In genomic region chr12:108255511-108255919, GRCm38 (mm10) we compare ENCODE assay signal across 7 mouse cellular contexts. TPM values are rescaled to one million over a fixed set of nuclear protein-coding genes. Genes with fewer than 3 reads are reported as not detected.
DNase-seq lines count a peak whose midpoint lies in the region; ATAC-seq and TF ChIP-seq lines count a peak whose summit lies in the region.

No protein-coding gene starts in this region.

- no peak overlapping the region for H3K27ac ChIP-seq in liver, postnatal 0 days (ENCODE audit: low read depth)
- H3K27ac ChIP-seq in liver, embryonic 11.5 days (ENCODE audit: low read depth, low read length), result no peak overlapping the region
- no peak overlapping the region for H3K27ac ChIP-seq in stomach, embryonic 15.5 days

- peak; percentile 64 for DNase-seq in liver, postnatal 0 days
- no peak for DNase-seq in liver, embryonic 11.5 days (ENCODE audit: low spot score)
- peak; percentile 86 for DNase-seq in embryo, embryonic 10.5 days (ENCODE audit: low spot score)
- DNase-seq in heart, postnatal 4 days, result peak; percentile 54
- DNase-seq in left cerebral cortex, postnatal 4 days, result peak; percentile 67

- H3K36me3 ChIP-seq in liver, postnatal 0 days (replicated peaks; ENCODE audit: insufficient read depth, low read length), result no peaks in the 10 kb centered on the region
- no peaks in the 10 kb centered on the region for H3K36me3 ChIP-seq in liver, embryonic 11.5 days (ENCODE audit: control insufficient read depth, insufficient read depth, low read length)
- no peaks in the 10 kb centered on the region for H3K36me3 ChIP-seq in stomach, embryonic 15.5 days

- no peak for TF ChIP-seq EP300 in liver, postnatal 0 days (IDR thresholded peaks at IDR 0.05; ENCODE audit: low read depth)

- H3K9ac ChIP-seq in liver, postnatal 0 days (replicated peaks), result no peak overlapping the region
- no peak overlapping the region for H3K9ac ChIP-seq in liver, embryonic 11.5 days (ENCODE audit: low read depth, low read length)
- H3K9ac ChIP-seq in stomach, embryonic 15.5 days, result no peak overlapping the region

- no peaks in the 10 kb centered on the region for H3K27me3 ChIP-seq in liver, postnatal 0 days (ENCODE audit: insufficient read depth, low read length)
- H3K27me3 ChIP-seq in liver, embryonic 11.5 days (replicated peaks; ENCODE audit: control insufficient read depth, insufficient read depth, low read length), result no peaks in the 10 kb centered on the region
- H3K27me3 ChIP-seq in stomach, embryonic 15.5 days (replicated peaks), result no peaks in the 10 kb centered on the region

- ATAC-seq in liver, postnatal 0 days, result peak; percentile 18
- ATAC-seq in liver, embryonic 11.5 days (replicated peaks; ENCODE audit: low FRiP score), result no peak
- ATAC-seq in stomach, embryonic 15.5 days (ENCODE audit: insufficient read depth, low FRiP score, low read depth), result peak; percentile 11; the same call in 1 of the 2 replicates
- no peak for ATAC-seq in megakaryocyte progenitor cell, adult 5-6 weeks (replicated peaks; ENCODE audit: poor library complexity)

- no peaks in the 10 kb centered on the region for H3K9me3 ChIP-seq in liver, postnatal 0 days (ENCODE audit: low read length)
- H3K9me3 ChIP-seq in liver, embryonic 11.5 days (ENCODE audit: control insufficient read depth, low read length), result no peaks in the 10 kb centered on the region
- H3K9me3 ChIP-seq in stomach, embryonic 15.5 days, result no peaks in the 10 kb centered on the region

- intact Hi-C loops in left cerebral cortex, postnatal 4 days (cut with DNase I), result no loop called here

- H3K4me1 ChIP-seq in liver, postnatal 0 days (ENCODE audit: insufficient read depth), result peaks cover 18% of the 10 kb centered on the region
- H3K4me1 ChIP-seq in liver, embryonic 11.5 days (replicated peaks; ENCODE audit: control insufficient read depth, insufficient read depth, low read length), result peaks cover 31% of the 10 kb centered on the region
- H3K4me1 ChIP-seq in stomach, embryonic 15.5 days, result peaks cover 25% of the 10 kb centered on the region

- no peak for TF ChIP-seq CTCF in liver, postnatal 0 days (IDR thresholded peaks at IDR 0.05; ENCODE audit: low read depth)

- H3K4me2 ChIP-seq in liver, postnatal 0 days (ENCODE audit: low read depth, low read length), result no peak overlapping the region
- no peak overlapping the region for H3K4me2 ChIP-seq in liver, embryonic 11.5 days
- H3K4me2 ChIP-seq in stomach, embryonic 15.5 days, result no peak overlapping the region

- no peak overlapping the region for H3K4me3 ChIP-seq in liver, postnatal 0 days (ENCODE audit: low read depth, low read length)
- no peak overlapping the region for H3K4me3 ChIP-seq in liver, embryonic 11.5 days (ENCODE audit: low read depth, low read length)
- no peak overlapping the region for H3K4me3 ChIP-seq in stomach, embryonic 15.5 days (replicated peaks)

- 50% methylated on average over 8 of the region's 8 CpGs for WGBS in liver, postnatal 0 days (ENCODE audit: insufficient replicate concordance)
- 46% methylated on average over 8 of the region's 8 CpGs for WGBS in liver, embryonic 11.5 days
- 22% methylated on average over 8 of the region's 8 CpGs for WGBS in stomach, embryonic 15.5 days

RNA-seq across cellular contexts. Expression of gene Ccdc85c, which starts 19.7 kb away (rescaled TPM):
- 1.5 TPM in 2 replicates for polyA plus RNA-seq in liver, postnatal 0 days (2015; fragmentation: Nextera tagmentation; extraction: Ambion mirVana)
- 5.9 and 7.4 TPM in 2 replicates for polyA plus RNA-seq in liver, embryonic 11.5 days (2014; fragmentation: Nextera tagmentation; extraction: Ambion mirVana)
- 10 to 100 TPM; 35.2 to 37.2 TPM for total RNA-seq in heart, postnatal 4 days (2021)
- 10 to 100 TPM; 60.2 to 64.1 TPM for total RNA-seq in left cerebral cortex, postnatal 4 days (2021)
- 7.3 and 7.9 TPM in 2 replicates for polyA plus RNA-seq in stomach, embryonic 15.5 days (2015; fragmentation: Nextera tagmentation; extraction: Ambion mirVana)
- 0.39 and 0.64 TPM in 2 replicates for total RNA-seq in megakaryocyte progenitor cell, adult 5-6 weeks (2015)
- 0.46 and 1.6 TPM in 2 replicates for total RNA-seq in megakaryocyte progenitor cell, adult 5-6 weeks (2017)

RNA-seq across cellular contexts. Expression of gene Hhipl1, which starts 50.6 kb away (rescaled TPM):
- 0.02 TPM in 1 of 2 replicates, not detected in the other for polyA plus RNA-seq in liver, postnatal 0 days (2015; fragmentation: Nextera tagmentation; extraction: Ambion mirVana)
- 0.14 TPM in 1 of 2 replicates, not detected in the other for polyA plus RNA-seq in liver, embryonic 11.5 days (2014; fragmentation: Nextera tagmentation; extraction: Ambion mirVana)
- total RNA-seq in heart, postnatal 4 days (2021), result 1 to 10 TPM; 2.5 to 2.8 TPM
- total RNA-seq in left cerebral cortex, postnatal 4 days (2021), result 1 to 10 TPM; 6.3 to 6.6 TPM
- 0.87 and 0.88 TPM in 2 replicates for polyA plus RNA-seq in stomach, embryonic 15.5 days (2015; fragmentation: Nextera tagmentation; extraction: Ambion mirVana)
- not detected in 2 replicates for total RNA-seq in megakaryocyte progenitor cell, adult 5-6 weeks (2015)
- not detected in 2 replicates for total RNA-seq in megakaryocyte progenitor cell, adult 5-6 weeks (2017)

Comparison
In these comparisons a context has a peak if more than half of its experiments do, and no peak if none do; other contexts are left out.
1. ATAC-seq: peak in liver, postnatal 0 days (single experiment) and stomach, embryonic 15.5 days (single experiment); none in liver, embryonic 11.5 days (single experiment) and megakaryocyte progenitor cell, adult 5-6 weeks (single experiment).
2. RNA of gene Ccdc85c, which starts 19.7 kb away (total RNA-seq): 60.2 to 64.1 TPM in left cerebral cortex, postnatal 4 days and 35.2 to 37.2 TPM in heart, postnatal 4 days; 0.39 to 1.6 TPM in megakaryocyte progenitor cell, adult 5-6 weeks; every median in the first group is over 10 times any median in the second.